Mouse (Mus musculus) bone marrow macrophage, adult 2 months (primary cell): ENCODE results near the gene Gm49393.
"Not testable (repeated sequence)": the region's sequence is repeated elsewhere in the genome, so short reads cannot be mapped to it uniquely, and the experiment has no call there.

Source experiments
- CTCF ChIP-seq: IDR thresholded peaks from 2 replicates; pipeline ENCODE4 v1.5.1; 2012; ENCODE audit warnings: low read depth, mild to moderate bottlenecking, low read length, moderate library complexity
- POLR2A ChIP-seq: IDR thresholded peaks from 2 replicates; pipeline ENCODE4 v1.6.1; 2012; ENCODE audit warnings: mild to moderate bottlenecking, low read depth, low read length, borderline replicate concordance

GRCm38 (mm10) chr13:60904780-60905179 is 30.6 kb downstream of the Gm49393 start, which contains the start of gene Tpbpb:
- TF ChIP-seq POLR2A, CTCF: not testable (repeated sequence)
